Mouse (Mus musculus) urinary bladder, adult 18-20 months (tissue): ENCODE measurements around the gene Lrrc32.

ENCODE experiments used
- DNase-seq, 2 experiments: peaks; one replicate each; pipeline ENCODE4 v3.0.0; 2022; ENCODE audit warnings: low spot score in 2 of 2, mixed read lengths in 2 of 2

Gene Lrrc32

DNA sequence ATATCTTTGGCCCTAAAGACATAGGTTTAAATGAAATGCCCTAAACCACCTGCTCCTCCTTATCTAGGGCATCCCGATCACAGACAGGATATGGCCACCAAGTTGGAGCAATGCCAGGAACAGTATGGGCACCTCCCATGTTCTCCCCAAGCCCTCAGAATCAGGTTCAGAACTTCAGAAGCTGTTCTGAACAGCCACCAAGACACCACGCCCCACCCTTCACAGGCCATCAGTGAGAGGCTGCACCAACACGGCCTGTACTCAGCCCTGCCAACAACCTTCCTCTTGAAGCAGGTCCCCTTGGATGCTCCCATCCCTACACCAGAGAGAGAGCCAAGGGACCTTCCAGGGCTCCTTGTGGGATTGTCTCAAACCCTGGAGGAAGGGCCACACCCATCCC lies 55.5 kb downstream of the Lrrc32 start:
- DNase-seq, result no peak

DNA sequence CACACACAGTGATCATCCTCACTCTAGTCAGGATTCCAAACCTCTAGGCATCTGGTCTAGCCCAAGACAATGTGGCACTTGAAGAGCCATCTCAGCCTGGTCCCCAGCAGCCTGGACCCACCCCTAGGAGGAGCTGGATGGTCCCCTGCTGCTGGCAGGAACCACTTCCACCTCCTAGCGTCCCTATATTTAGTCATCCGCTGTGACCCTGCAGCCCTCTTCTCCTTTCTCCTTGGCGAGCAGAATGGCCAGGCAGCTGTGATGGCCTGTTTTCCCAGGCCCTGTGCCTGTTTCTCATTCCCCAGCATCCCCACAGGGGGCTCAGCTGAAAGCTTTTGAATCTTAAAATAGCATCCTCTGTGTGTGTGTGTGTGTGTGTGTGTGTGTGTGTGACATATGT lies 59.8 kb downstream of the Lrrc32 start:
- DNase-seq, result no peak

DNA sequence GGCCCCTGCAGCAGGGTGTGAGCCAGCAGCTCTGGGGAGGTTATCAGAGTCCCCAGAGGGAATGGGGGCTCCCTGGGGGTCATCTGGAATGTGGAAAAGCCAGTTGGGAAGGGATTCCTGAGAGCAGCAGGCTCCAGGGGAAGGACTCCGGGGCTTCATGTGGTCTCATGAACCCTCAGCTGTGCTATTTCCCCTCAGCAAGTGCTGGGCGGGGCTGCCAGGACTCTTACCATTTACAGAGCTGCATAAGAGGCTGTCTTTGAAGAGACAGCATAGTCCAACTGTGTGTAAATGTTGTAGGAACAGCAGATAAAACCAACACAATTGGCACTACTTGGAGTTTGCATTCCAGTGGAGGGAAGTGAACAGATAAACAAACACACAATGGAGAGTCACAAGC lies 61.5 kb downstream of the Lrrc32 start:
- DNase-seq, result no peak

DNA sequence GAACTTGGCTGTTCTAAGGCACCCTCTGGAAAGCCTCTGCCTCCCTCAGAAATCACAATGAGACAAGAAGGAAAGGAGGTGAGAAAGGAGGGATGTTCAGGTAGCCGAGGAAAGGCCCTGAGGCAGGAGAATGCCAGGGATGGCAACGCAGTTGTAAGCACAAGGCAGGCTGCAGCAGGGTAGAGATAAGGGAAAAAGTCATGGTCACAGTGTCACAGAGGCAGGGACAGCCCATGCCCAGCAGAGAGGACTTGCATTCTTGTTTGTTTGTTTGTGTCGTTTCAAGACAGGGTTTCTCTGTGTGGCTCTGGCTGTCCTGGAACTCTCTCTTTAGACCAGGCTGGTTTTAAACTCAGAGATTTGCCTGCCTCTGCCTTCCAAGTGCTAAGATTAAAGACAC lies 62.0 kb downstream of the Lrrc32 start:
- DNase-seq, result no peak
